Mouse (Mus musculus) ES-E14 (cell line): ENCODE results near the gene Rab17. TPM values are rescaled to one million over a fixed set of nuclear protein-coding genes. Genes with fewer than 3 reads are reported as not detected.

Experiments used
- DNase-seq: peaks from one replicate; pipeline ENCODE4 v3.0.0-alpha.2; 2013; ENCODE audit warnings: low read depth, low spot score
- H3K27ac ChIP-seq: 2 replicates; pipeline ENCODE4 v1.5.1; 2012; ENCODE audit warnings: low read depth, mild to moderate bottlenecking, low read length, moderate library complexity, mixed read lengths; ENCODE audit not compliant: poor library complexity, insufficient read depth, severe bottlenecking
- H3K36me3 ChIP-seq: 2 replicates; pipeline ENCODE4 v1.6.1; 2012; ENCODE audit warnings: mild to moderate bottlenecking, low read length, moderate library complexity, mixed read lengths; ENCODE audit not compliant: control insufficient read depth, poor library complexity, insufficient read depth, severe bottlenecking
- H3K4me1 ChIP-seq, 2 experiments: fragments of 150-350 bp in 1 of 2; sonication (generic) in 1 of 2; 2 replicates each; pipeline ENCODE4 v1.6.1; 2012; ENCODE audit warnings: low read length in 2 of 2, mild to moderate bottlenecking in 1 of 2, mixed read lengths in 1 of 2; ENCODE audit not compliant: control insufficient read depth in 2 of 2, insufficient read depth in 2 of 2, poor library complexity in 1 of 2
- H3K4me3 ChIP-seq, 2 experiments: fragments of 150-350 bp in 1 of 2; sonication (generic) in 1 of 2; 2 replicates each; pipeline ENCODE4 v1.5.1; 2012; ENCODE audit warnings: low read length in 2 of 2, low read depth in 1 of 2, mild to moderate bottlenecking in 1 of 2, mixed read lengths in 1 of 2; ENCODE audit not compliant: insufficient read depth in 1 of 2, poor library complexity in 1 of 2, severe bottlenecking in 1 of 2
- H3K9ac ChIP-seq: 2 replicates; pipeline ENCODE4 v1.6.1; 2012; ENCODE audit warnings: low read depth, mild to moderate bottlenecking, low read length, mixed read lengths; ENCODE audit not compliant: poor library complexity, insufficient read depth, severe bottlenecking
- H3K9me3 ChIP-seq: fragments of 150-350 bp; sonication (generic); 2 replicates; pipeline ENCODE4 v1.6.1; 2012; ENCODE audit warnings: low read depth, mild to moderate bottlenecking, low read length; ENCODE audit not compliant: control insufficient read depth, insufficient read depth
- CHD2 ChIP-seq: IDR thresholded peaks from 2 replicates; pipeline ENCODE4 v1.6.1; 2014; ENCODE audit warnings: mild to moderate bottlenecking, low read depth, low read length, inconsistent platforms
- HCFC1 ChIP-seq: IDR thresholded peaks from 2 replicates; pipeline ENCODE4 v1.6.1; 2012; ENCODE audit warnings: low read length, inconsistent platforms, borderline replicate concordance; ENCODE audit not compliant: insufficient read depth
- MAFK ChIP-seq: IDR thresholded peaks from 2 replicates; pipeline ENCODE4 v1.6.1; 2014; ENCODE audit warnings: mild to moderate bottlenecking, low read depth, low read length, inconsistent platforms; ENCODE audit not compliant: insufficient read depth
- ZC3H11A ChIP-seq: IDR thresholded peaks from 2 replicates; pipeline ENCODE4 v1.6.1; 2012; ENCODE audit warnings: low read depth, mild to moderate bottlenecking, inconsistent platforms, low read length, borderline replicate concordance
- ZNF384 ChIP-seq: IDR thresholded peaks from 2 replicates; pipeline ENCODE4 v1.6.1; 2012; ENCODE audit warnings: low read depth, low read length, inconsistent platforms
- in situ Hi-C, 2 experiments: fragments of 600-800 bp; cut with MboI; formaldehyde crosslinking; loops; one replicate each; pipeline ENCODE4 v1.15.1; 2025; ENCODE audit warnings: low sequenced_read_pairs in 2 of 2, inconsistent platforms in 1 of 2; ENCODE audit not compliant: unreplicated experiment in 2 of 2
- total RNA-seq: library from RNA; depleted of rRNA; stranded (reverse); fragments of 300-350 nt; gene quantifications from 2 replicates; pipeline ENCODE4 v1.2.3, GENCODE M21; 2012

Rab17 gene
- total RNA-seq, 1 experiment = 0.62 TPM

DNA sequence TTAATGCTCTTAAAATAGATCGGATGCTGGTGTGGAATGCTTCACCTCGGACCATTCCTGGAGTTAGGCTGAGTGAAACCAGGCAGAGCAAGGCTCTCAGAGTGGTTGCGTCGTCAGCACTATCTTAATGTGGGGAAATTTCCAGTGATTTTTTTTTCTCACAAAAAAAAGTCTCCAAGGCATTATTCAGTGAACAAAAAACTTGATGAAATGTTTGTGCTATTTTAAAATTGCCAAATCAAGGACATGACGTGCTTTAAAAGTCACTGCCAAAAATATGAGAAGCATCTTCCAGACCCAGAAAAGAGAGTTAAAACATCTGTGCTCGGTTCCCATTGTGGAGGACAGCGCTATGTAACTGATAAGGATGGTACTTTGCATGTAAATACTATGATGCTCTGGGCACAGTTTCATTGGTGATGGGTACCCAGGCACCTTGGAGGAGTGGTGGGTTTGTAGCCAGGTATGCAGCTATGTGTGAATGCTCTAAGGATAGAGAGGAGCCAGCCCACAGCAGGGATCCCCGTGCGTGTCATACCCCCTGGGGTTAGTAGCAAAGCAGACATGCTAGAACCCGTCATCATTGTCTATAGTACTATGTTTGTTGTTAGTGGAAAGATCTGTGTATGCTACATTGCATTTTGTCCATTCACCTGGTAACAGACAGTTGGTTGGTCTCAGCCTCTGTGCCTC lies 11.3 kb upstream of the Rab17 start:
- in situ Hi-C loops = no loop called here
- H3K4me3 ChIP-seq = no peak overlapping the region
- DNase-seq = no peak
- H3K27ac ChIP-seq = no peak overlapping the region
- no peaks in the 10 kb centered on the region for H3K9me3 ChIP-seq
- no peaks in the 10 kb centered on the region for H3K4me1 ChIP-seq
- H3K36me3 ChIP-seq = no peaks in the 10 kb centered on the region
- H3K9ac ChIP-seq = no peak overlapping the region
- TF ChIP-seq ZNF384 (peak; percentile 68; the same call in 1 of the 2 replicates), MAFK (no peak)

DNA sequence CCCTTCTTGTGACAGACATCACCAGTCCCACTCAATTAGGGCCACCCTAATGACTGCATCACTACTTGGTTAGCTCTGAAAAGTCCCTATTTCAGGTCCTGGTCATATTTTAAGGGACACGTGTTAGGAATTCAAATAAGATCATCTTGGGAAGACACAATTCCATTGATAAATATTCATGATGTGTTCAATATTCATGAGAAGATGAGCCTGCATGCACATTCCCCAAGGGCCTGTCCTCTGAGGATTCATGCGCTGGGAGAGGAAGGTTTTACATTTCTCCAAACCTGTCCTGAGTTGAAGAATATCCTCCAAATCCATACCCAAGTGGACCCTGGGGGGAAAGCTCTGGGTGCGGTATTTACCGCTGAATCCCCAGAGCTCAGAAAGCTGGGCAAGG lies 6.5 kb upstream of the Rab17 start:
- Histone ChIP-seq H3K9ac (no peak overlapping the region), H3K4me1 (no peaks in the 10 kb centered on the region), H3K27ac (no peak overlapping the region), H3K9me3 (no peaks in the 10 kb centered on the region), H3K4me3 (no peak overlapping the region), H3K36me3 (no peaks in the 10 kb centered on the region)
- DNase-seq = no peak
- TF ChIP-seq CHD2 (no peak), HCFC1 (no peak), ZC3H11A (no peak), ZNF384 (no peak), MAFK (no peak)
- in situ Hi-C loops = loop anchor here in 1 of 2 experiments (10.0 kb wide), 1 partner anchor 129 kb away; no protein-coding TSS in a partner anchor

DNA sequence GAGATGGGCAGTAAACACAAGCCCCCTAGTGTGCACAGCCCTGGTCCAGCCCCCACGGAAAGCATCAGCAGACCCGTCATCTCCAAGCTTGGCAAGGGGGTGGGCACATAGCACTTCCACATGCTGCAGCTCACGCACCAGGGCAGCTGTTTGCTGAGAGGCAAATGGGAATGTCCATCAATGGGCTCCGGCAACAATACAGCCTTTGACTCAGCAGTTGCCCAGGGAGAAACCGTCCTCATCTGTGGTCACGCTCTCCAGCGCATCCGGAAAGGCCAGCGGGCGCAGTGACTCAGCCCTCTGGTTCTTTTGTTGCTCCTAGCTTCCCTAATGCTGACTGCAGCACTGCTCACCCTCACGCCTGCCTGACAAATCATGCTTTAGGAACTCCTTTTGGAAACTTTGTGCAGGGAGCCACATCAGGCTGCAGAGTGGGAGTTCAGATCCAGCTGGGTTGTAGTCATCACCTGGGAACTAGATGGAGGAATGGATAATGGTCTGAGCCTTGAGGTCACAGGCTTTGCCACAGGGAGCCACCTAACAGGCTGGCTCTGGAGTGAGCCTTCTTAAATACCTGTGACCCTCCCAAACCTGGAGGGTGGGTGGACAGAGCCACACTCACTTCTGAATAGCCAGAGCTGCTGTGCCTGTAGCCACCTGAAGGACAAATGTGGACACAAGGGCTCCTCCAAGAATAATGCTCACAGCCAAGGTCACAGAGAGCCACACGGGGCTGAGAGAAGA lies 5.6 kb upstream of the Rab17 start:
- Histone ChIP-seq H3K4me3 (no peak overlapping the region), H3K4me1 (no peaks in the 10 kb centered on the region)
- no peak for DNase-seq

DNA sequence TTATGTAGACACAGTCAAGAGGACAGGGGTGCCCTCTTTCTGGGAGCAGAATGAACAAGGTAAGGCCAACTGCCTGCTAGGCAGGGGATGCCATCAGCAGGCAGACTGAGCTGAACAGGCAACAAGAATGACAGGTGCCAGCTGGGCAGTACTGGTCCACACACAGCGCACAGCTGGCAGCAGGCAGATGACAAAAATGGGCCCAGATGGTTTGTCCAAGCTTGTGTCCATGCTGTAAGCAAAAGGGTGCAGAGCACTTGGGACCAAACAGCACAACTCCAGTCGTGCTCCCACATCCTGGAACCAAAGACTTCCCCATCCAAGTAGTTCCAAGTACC lies 4.1 kb upstream of the Rab17 start:
- in situ Hi-C loops = loop anchor here (10.0 to 25.0 kb wide), 2 partner anchors 131 to 336 kb away; no protein-coding TSS in a partner anchor

More for the DNA sequence above, 5.6 kb upstream of the Rab17 start:
- H3K36me3 ChIP-seq = no peaks in the 10 kb centered on the region
- no peaks in the 10 kb centered on the region for H3K9me3 ChIP-seq
- H3K27ac ChIP-seq = no peak overlapping the region
- no peak overlapping the region for H3K9ac ChIP-seq
- in situ Hi-C loops = loop anchor here (10.0 to 25.0 kb wide), 2 partner anchors 130 to 338 kb away; no protein-coding TSS in a partner anchor
- no peak for TF ChIP-seq ZC3H11A
- no peak for TF ChIP-seq ZNF384
- no peak for TF ChIP-seq CHD2
- no peak for TF ChIP-seq HCFC1
- no peak for TF ChIP-seq MAFK

More for the DNA sequence above, 4.1 kb upstream of the Rab17 start:
- no peak for DNase-seq
- Histone ChIP-seq H3K4me3 (no peak overlapping the region), H3K9me3 (no peaks in the 10 kb centered on the region), H3K27ac (no peak overlapping the region), H3K36me3 (no peaks in the 10 kb centered on the region), H3K4me1 (peaks cover 0 to 5% of the 10 kb centered on the region in 2 experiments; a peak in 1 of 4 replicates), H3K9ac (no peak overlapping the region)
- TF ChIP-seq MAFK (no peak), CHD2 (no peak)
